Mouse (Mus musculus): ENCODE data around the gene Tnpo1. TPM values are rescaled to one million over a fixed set of nuclear protein-coding genes. Genes with fewer than 3 reads are reported as not detected.

Gene Tnpo1
- polyA plus RNA-seq, 1 experiment, result 157 TPM

DNA sequence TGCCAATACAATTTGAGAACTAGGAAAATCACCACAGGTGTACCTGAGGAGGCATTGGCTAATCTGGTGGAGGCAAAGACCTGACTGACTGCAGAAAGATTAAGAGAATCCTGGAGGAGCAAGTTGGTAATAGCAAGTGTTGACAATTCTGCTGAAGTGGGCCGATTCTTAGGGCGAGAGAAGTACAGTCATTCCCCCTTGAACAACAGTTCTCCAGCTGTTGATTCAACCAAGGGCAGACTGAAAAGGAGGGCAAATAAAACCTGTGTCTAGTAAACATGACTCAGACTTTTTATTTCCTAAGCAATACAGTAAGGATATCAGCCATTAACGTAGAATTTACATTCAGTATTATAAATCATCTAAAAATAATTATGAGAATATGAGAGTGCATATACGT is 10.6 kb downstream of the Tnpo1 start:
- H3K4me3 ChIP-seq (ENCODE audit: insufficient read depth, low read length), result no peak overlapping the region
- TF ChIP-seq POLR2A (IDR thresholded peaks at IDR 0.05; ENCODE audit: low read depth, low read length) (no peak), CTCF (IDR thresholded peaks at IDR 0.05; ENCODE audit: borderline replicate concordance, insufficient read depth, low read length) (no peak)
- no peak overlapping the region for H3K27ac ChIP-seq (ENCODE audit: insufficient read depth, low read length)
- H3K4me1 ChIP-seq (ENCODE audit: control insufficient read depth, insufficient read depth, low read length), result peaks cover 16% of the 10 kb centered on the region; the same call in 1 of the 2 replicates

DNA sequence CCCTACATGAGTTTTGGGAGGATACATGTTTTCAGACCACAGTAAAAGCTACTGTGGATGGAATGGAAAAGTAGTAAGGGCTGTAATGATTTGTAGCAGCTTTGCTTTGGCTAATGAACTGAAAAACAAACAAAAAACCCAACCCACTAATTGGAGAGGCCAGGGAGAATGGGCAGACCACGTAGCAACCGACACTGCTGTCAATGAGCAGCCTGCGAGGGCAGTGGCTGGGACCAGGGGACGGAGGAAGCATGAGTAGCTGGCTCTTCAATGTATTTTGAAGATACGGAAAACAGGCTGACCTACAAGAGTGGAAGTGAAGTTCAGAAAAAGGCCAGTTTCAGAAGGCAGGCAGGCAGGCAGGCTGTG is 11.4 kb downstream of the Tnpo1 start:
- H3K4me1 ChIP-seq (ENCODE audit: control insufficient read depth, insufficient read depth, low read length), result peaks cover 16% of the 10 kb centered on the region; the same call in 1 of the 2 replicates
- no peak overlapping the region for H3K27ac ChIP-seq (ENCODE audit: insufficient read depth, low read length)
- no peak overlapping the region for H3K4me3 ChIP-seq (ENCODE audit: insufficient read depth, low read length)
- TF ChIP-seq CTCF (IDR thresholded peaks at IDR 0.05; ENCODE audit: borderline replicate concordance, insufficient read depth, low read length) (no peak), POLR2A (IDR thresholded peaks at IDR 0.05; ENCODE audit: low read depth, low read length) (no peak)

DNA sequence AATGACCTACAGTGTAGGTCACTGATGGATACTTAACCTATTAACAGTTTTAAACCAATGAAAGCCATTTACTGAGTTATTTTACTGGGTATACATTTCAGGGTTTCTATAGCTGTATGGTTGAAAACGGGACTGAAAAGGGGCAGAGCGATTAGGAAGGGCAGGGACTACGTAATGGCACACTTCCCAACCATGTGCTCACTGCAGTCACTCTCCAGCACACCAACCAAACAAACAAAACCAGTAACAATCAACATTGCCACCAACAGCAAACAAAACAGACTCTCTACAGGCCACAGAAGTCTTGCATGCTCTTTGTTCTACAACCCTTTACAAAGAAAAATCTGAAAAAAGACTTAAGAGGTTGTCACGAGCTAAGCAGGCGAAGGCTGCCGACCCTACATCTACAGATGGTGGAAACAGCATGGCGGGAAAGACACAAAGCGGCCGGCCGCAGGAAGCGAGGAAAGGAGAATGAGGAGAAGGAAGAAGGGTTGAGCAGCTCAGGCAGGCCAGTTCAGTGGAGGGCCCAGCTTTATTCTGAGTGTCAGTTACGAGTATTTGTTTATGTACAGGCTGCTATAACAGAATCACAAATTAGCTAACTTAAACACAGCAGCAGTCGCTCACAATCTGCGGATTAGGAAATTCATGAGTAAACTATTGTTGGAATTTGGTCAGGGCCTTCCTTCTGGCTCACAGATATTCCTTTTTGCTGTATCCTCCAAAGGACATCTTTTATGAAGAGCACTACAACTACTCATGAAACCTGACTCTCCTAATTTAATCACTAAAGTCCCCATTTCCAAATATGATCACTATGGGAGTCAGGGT is 12.0 kb downstream of the Tnpo1 start:
- no peak overlapping the region for H3K4me3 ChIP-seq (ENCODE audit: insufficient read depth, low read length)
- H3K4me1 ChIP-seq (ENCODE audit: control insufficient read depth, insufficient read depth, low read length), result peaks cover 16% of the 10 kb centered on the region; the same call in 1 of the 2 replicates
- TF ChIP-seq POLR2A (IDR thresholded peaks at IDR 0.05; ENCODE audit: low read depth, low read length) (no peak), CTCF (IDR thresholded peaks at IDR 0.05; ENCODE audit: borderline replicate concordance, insufficient read depth, low read length) (no peak)
- no peak overlapping the region for H3K27ac ChIP-seq (ENCODE audit: insufficient read depth, low read length)

- Histone ChIP-seq H3K4me1 (ENCODE audit: control insufficient read depth, insufficient read depth, low read length) (peaks cover 16% of the 10 kb centered on the region; the same call in 1 of the 2 replicates), H3K27ac (ENCODE audit: insufficient read depth, low read length) (no peak overlapping the region), H3K4me3 (ENCODE audit: insufficient read depth, low read length) (no peak overlapping the region)
- TF ChIP-seq POLR2A (IDR thresholded peaks at IDR 0.05; ENCODE audit: low read depth, low read length), result no peak
- TF ChIP-seq CTCF (IDR thresholded peaks at IDR 0.05; ENCODE audit: borderline replicate concordance, insufficient read depth, low read length), result no peak
Observed at GRCm38 (mm10) chr13:98913196-98913595, 13.0 kb downstream of the Tnpo1 start.

GRCm38 (mm10) chr13:98912602-98913001 is 13.6 kb downstream of the Tnpo1 start:
- H3K4me3 ChIP-seq (ENCODE audit: insufficient read depth, low read length), result no peak overlapping the region
- TF ChIP-seq CTCF (IDR thresholded peaks at IDR 0.05; ENCODE audit: borderline replicate concordance, insufficient read depth, low read length) (no peak), POLR2A (IDR thresholded peaks at IDR 0.05; ENCODE audit: low read depth, low read length) (no peak)
- H3K27ac ChIP-seq (ENCODE audit: insufficient read depth, low read length), result no peak overlapping the region
- H3K4me1 ChIP-seq (ENCODE audit: control insufficient read depth, insufficient read depth, low read length), result peaks cover 13% of the 10 kb centered on the region; the same call in 1 of the 2 replicates

DNA sequence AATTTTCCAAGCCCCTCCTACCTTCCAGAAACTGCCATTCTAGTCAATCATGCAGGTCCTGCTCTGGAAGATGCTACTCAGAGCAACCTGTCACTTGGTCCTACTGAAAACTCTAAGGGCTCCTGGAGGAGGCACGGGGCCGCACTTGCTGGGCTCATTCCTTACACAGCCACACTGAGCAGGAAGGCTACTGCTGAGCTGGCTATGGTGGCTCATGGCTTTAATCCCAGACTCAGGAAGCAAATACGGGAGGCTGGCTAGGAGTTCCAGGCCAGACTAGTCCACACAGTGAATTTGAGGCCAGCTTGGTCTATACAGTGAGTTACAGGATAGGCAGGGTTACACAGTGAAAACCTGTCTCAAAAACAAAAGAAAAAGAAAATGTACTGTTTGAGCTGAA is 15.4 kb downstream of the Tnpo1 start:
- Histone ChIP-seq H3K4me1 (ENCODE audit: control insufficient read depth, insufficient read depth, low read length) (peaks cover 10% of the 10 kb centered on the region; the same call in 1 of the 2 replicates), H3K27ac (ENCODE audit: insufficient read depth, low read length) (no peak overlapping the region)

DNA sequence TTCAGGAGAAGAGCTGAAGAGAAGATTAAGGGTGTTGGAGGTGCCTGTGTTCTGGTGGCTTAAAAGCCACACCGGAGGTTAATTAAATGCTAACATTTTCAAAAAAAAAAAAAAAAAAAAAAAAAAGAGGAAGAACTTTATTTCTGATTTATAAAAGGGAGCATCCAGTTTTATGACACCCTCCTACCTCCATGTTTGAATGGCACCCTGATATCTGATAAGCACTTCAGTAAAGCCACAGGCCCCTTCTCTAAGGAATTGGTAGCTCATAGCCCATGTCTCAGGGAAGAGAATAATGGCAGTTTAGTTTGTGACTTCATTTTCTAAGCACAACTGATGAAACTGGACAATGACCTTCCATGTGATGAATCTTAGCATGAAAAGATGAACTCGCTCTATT is 21.6 kb downstream of the Tnpo1 start:
- TF ChIP-seq POLR2A (IDR thresholded peaks at IDR 0.05; ENCODE audit: low read depth, low read length), result no peak
- no peak for TF ChIP-seq CTCF (IDR thresholded peaks at IDR 0.05; ENCODE audit: borderline replicate concordance, insufficient read depth, low read length)
- Histone ChIP-seq H3K27ac (ENCODE audit: insufficient read depth, low read length) (no peak overlapping the region), H3K4me3 (ENCODE audit: insufficient read depth, low read length) (no peak overlapping the region), H3K4me1 (ENCODE audit: control insufficient read depth, insufficient read depth, low read length) (no peaks in the 10 kb centered on the region)

More for the DNA sequence above, 15.4 kb downstream of the Tnpo1 start:
- TF ChIP-seq POLR2A (IDR thresholded peaks at IDR 0.05; ENCODE audit: low read depth, low read length) (no peak), CTCF (IDR thresholded peaks at IDR 0.05; ENCODE audit: borderline replicate concordance, insufficient read depth, low read length) (no peak)
- no peak overlapping the region for H3K4me3 ChIP-seq (ENCODE audit: insufficient read depth, low read length)

DNA sequence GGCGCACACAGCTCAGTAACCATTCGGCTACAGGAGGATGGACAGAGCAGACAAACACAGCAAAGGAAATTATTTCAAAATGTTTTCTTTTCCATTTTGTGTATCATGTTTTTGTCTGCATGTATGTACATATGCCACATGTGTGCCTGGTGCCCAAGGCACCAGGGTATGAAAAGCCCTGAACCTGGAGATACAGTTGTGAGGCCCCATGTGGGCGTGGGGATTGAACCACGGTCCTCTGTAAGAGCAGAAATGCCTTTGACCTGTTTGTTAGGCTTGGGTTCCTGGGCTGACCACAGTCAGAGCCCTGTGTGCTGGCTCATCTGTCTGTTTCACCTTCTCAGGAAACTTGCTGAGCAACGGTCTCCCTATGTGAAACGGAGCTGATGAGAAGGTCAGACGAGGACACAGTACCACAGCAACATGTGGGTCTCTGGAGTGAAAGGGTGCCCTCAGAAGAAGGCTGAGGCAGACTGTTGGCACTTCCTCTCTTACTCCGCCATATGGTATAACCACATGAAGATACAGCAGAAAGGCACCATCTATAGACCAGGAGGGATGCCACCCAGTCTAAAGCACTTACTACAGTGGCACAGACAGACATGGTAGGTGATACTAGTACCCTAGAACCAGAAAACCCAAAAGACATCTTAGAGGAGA is 23.7 kb downstream of the Tnpo1 start:
- no peak overlapping the region for H3K27ac ChIP-seq (ENCODE audit: insufficient read depth, low read length)
- H3K4me1 ChIP-seq (ENCODE audit: control insufficient read depth, insufficient read depth, low read length), result no peaks in the 10 kb centered on the region
- no peak for TF ChIP-seq CTCF (IDR thresholded peaks at IDR 0.05; ENCODE audit: borderline replicate concordance, insufficient read depth, low read length)
- TF ChIP-seq POLR2A (IDR thresholded peaks at IDR 0.05; ENCODE audit: low read depth, low read length), result no peak
- no peak overlapping the region for H3K4me3 ChIP-seq (ENCODE audit: insufficient read depth, low read length)

DNA sequence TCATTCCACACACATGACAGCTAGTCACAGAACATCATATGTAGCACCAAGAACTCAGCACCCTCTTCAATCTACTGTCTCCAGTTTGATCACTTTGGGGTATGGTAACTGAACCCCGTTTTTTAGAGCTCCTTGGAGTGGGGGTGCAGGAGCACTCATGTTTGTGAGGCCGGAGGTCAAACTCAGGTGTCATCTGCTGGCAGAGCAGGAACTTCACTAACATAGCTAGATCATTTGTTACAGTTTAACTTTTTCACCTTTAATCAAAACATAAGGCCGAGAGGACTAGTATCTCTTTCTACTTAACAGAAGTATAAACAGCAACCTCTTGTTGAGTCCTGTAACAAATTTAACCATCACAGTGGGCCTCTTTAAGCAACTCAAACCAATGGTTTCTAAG is 26.6 kb downstream of the Tnpo1 start:
- no peak overlapping the region for H3K27ac ChIP-seq (ENCODE audit: insufficient read depth, low read length)
- no peaks in the 10 kb centered on the region for H3K4me1 ChIP-seq (ENCODE audit: control insufficient read depth, insufficient read depth, low read length)
- H3K4me3 ChIP-seq (ENCODE audit: insufficient read depth, low read length), result no peak overlapping the region
- TF ChIP-seq POLR2A (IDR thresholded peaks at IDR 0.05; ENCODE audit: low read depth, low read length) (no peak), CTCF (IDR thresholded peaks at IDR 0.05; ENCODE audit: borderline replicate concordance, insufficient read depth, low read length) (no peak)

- TF ChIP-seq CTCF (IDR thresholded peaks at IDR 0.05; ENCODE audit: borderline replicate concordance, insufficient read depth, low read length), result no peak
- no peak for TF ChIP-seq POLR2A (IDR thresholded peaks at IDR 0.05; ENCODE audit: low read depth, low read length)
- Histone ChIP-seq H3K27ac (ENCODE audit: insufficient read depth, low read length) (no peak overlapping the region), H3K4me1 (ENCODE audit: control insufficient read depth, insufficient read depth, low read length) (peaks cover 7% of the 10 kb centered on the region), H3K4me3 (ENCODE audit: insufficient read depth, low read length) (no peak overlapping the region)
Observed at GRCm38 (mm10) chr13:98897577-98897976, 28.6 kb downstream of the Tnpo1 start.
